Mouse (Mus musculus) cerebral cortex, adult 2 months (tissue): Measurements from ENCODE around the gene Zfp11.

Experiments used
- WGBS: fragments of 180-500 bp; shearing (Covaris S2); methylation state at CpG from one replicate; pipeline ENCODE4 v1.1.7; 2018; 5-methylcytosine and 5-hydroxymethylcytosine counted together

The Zfp11 gene

GRCm38 (mm10) chr5:129607476-129607875 lies 62.4 kb downstream of the Zfp11 start:
- WGBS, result 82% methylated on average over 8 of the region's 8 CpGs
